Mouse (Mus musculus) liver, embryonic 16.5 days (tissue): ENCODE measurements around the gene Olfr938. TPM values are rescaled to one million over a fixed set of nuclear protein-coding genes. Genes with fewer than 3 reads are reported as not detected.

ENCODE experiments used
- ATAC-seq: fragments of 200-750 bp; cut with Nextera tagmentation; 2 replicates; pipeline ENCODE4 v1.8.0; 2017; ENCODE audit warnings: low read depth, mild to moderate bottlenecking, moderate number of reproducible peaks, moderate library complexity
- H3K27ac ChIP-seq: fragments of 300-500 bp; sonication (generic); 2 replicates; pipeline ENCODE4 v1.5.1; 2014; ENCODE audit warnings: mild to moderate bottlenecking, low read length
- H3K27me3 ChIP-seq: fragments of 300-500 bp; sonication (generic); 2 replicates; pipeline ENCODE4 v1.6.1; 2014; ENCODE audit warnings: low read depth, low read length, mixed read lengths; ENCODE audit not compliant: control insufficient read depth, insufficient read depth
- H3K36me3 ChIP-seq: fragments of 300-500 bp; sonication (generic); 2 replicates; pipeline ENCODE4 v1.6.1; 2014; ENCODE audit warnings: mild to moderate bottlenecking; ENCODE audit not compliant: control insufficient read depth, insufficient read depth
- H3K4me1 ChIP-seq: fragments of 300-500 bp; sonication (generic); 2 replicates; pipeline ENCODE4 v1.6.1; 2014; ENCODE audit warnings: low read depth, low read length, mixed read lengths; ENCODE audit not compliant: control insufficient read depth
- H3K4me2 ChIP-seq: fragments of 300-500 bp; sonication (generic); 2 replicates; pipeline ENCODE4 v1.6.1; 2014; ENCODE audit warnings: low read depth, low read length, mixed read lengths
- H3K4me3 ChIP-seq: fragments of 300-500 bp; sonication (generic); 2 replicates; pipeline ENCODE4 v1.5.1; 2014; ENCODE audit warnings: low read depth, mild to moderate bottlenecking, low read length
- H3K9ac ChIP-seq: fragments of 300-500 bp; sonication (generic); 2 replicates; pipeline ENCODE4 v1.6.1; 2014; ENCODE audit warnings: low read depth, low read length
- H3K9me3 ChIP-seq: fragments of 300-500 bp; sonication (generic); replicated peaks from 2 replicates; pipeline ENCODE4 v1.6.1; 2016; ENCODE audit warnings: low read length; ENCODE audit not compliant: control insufficient read depth
- WGBS: fragments of 180-500 bp; shearing (Covaris S2); extraction: QIAGEN DNeasy Blood & Tissue Kit; methylation state at CpG from one replicate; pipeline ENCODE4 v1.1.7; 2014; ENCODE audit not compliant: insufficient replicate concordance; 5-methylcytosine and 5-hydroxymethylcytosine counted together
- microRNA-seq: library from miRNA; unstranded; fragments of <30 nt; microRNA quantifications from one replicate; pipeline ENCODE4, GENCODE M21; 2016
- polyA plus RNA-seq: library from polyadenylated mRNA; unstranded; fragments of >200 nt; fragmentation: Nextera tagmentation; extraction: Ambion mirVana; gene quantifications from 2 replicates; pipeline ENCODE4 v1.2.1, GENCODE M21; 2015

Olfr938 gene
- polyA plus RNA-seq: not detected in 2 replicates

GRCm38 (mm10) chr9:39078787-39079186 is at the start of gene Olfr938:
Gene Olfr938 (minus strand): TSS chr9:39078887.
- no peaks in the 10 kb centered on the region for H3K9me3 ChIP-seq
- no peaks in the 10 kb centered on the region for H3K27me3 ChIP-seq
- ATAC-seq: no peak
- no peak within 1 kb of the TSS for H3K4me2 ChIP-seq
- H3K4me1 ChIP-seq: no peaks in the 10 kb centered on the region
- H3K4me3 ChIP-seq: no peak within 1 kb of the TSS
- 59% methylated on average over 2 of the region's 2 CpGs for WGBS
- no peak within 1 kb of the TSS for H3K9ac ChIP-seq
- no peak within 1 kb of the TSS for H3K27ac ChIP-seq
- H3K36me3 ChIP-seq: no peaks in the 10 kb centered on the region

GRCm38 (mm10) chr9:39127831-39128230 is 49.1 kb upstream of the Olfr938 start, which contains the start of gene Olfr27:
Gene Olfr27 (plus strand): TSS chr9:39128131.
- Histone ChIP-seq H3K4me2 (no peak within 1 kb of the TSS), H3K36me3 (no peaks in the 10 kb centered on the region), H3K4me3 (no peak within 1 kb of the TSS), H3K9me3 (no peaks in the 10 kb centered on the region), H3K27ac (no peak within 1 kb of the TSS), H3K9ac (no peak within 1 kb of the TSS), H3K27me3 (no peaks in the 10 kb centered on the region), H3K4me1 (no peaks in the 10 kb centered on the region)
- ATAC-seq: no peak

- Histone ChIP-seq H3K27ac (no peak overlapping the region), H3K9ac (no peak overlapping the region), H3K36me3 (no peaks in the 10 kb centered on the region), H3K4me1 (no peaks in the 10 kb centered on the region), H3K9me3 (no peaks in the 10 kb centered on the region), H3K4me3 (no peak overlapping the region), H3K4me2 (no peak overlapping the region), H3K27me3 (no peaks in the 10 kb centered on the region)
- WGBS: 58% methylated on average over 1 of the region's 1 CpGs
- no peak for ATAC-seq
Measured at GRCm38 (mm10) chr9:39127326-39127725, 48.6 kb upstream of the Olfr938 start.

GRCm38 (mm10) chr9:39064851-39065250 is 13.8 kb downstream of the Olfr938 start, which contains the start of gene Olfr937:
Gene Olfr937 (minus strand): TSS chr9:39064951.
- no peaks in the 10 kb centered on the region for H3K9me3 ChIP-seq
- no peak for ATAC-seq
- H3K27ac ChIP-seq: no peak within 1 kb of the TSS
- no peaks in the 10 kb centered on the region for H3K36me3 ChIP-seq
- H3K4me3 ChIP-seq: no peak within 1 kb of the TSS
- no peak within 1 kb of the TSS for H3K9ac ChIP-seq
- WGBS: 45% methylated on average over 1 of the region's 1 CpGs
- H3K4me2 ChIP-seq: no peak within 1 kb of the TSS
- no peaks in the 10 kb centered on the region for H3K4me1 ChIP-seq
- no peaks in the 10 kb centered on the region for H3K27me3 ChIP-seq

Small RNAs within 50 kb of the gene (microRNA-seq; reads per million reads assigned to microRNA genes)
- gene Gm25032 (not detected), gene Gm25529 (not detected)

Other genes with a start within 250 kb of the Olfr938 start
- not detected in 2 replicates for gene Olfr924, start 234.4 kb downstream of the Olfr938 start, polyA plus RNA-seq
- not detected in 2 replicates for gene Olfr26, start 223.8 kb downstream of the Olfr938 start, polyA plus RNA-seq
- gene Olfr926, start 201.8 kb downstream of the Olfr938 start, polyA plus RNA-seq: not detected in 2 replicates
- gene Olfr930, start 149.1 kb downstream of the Olfr938 start, polyA plus RNA-seq: not detected in 2 replicates
- gene Olfr933, start 106.6 kb downstream of the Olfr938 start, polyA plus RNA-seq: not detected in 2 replicates
- not detected in 2 replicates for gene Olfr934, start 90.6 kb downstream of the Olfr938 start, polyA plus RNA-seq
- not detected in 2 replicates for gene Olfr935, start 79.2 kb downstream of the Olfr938 start, polyA plus RNA-seq
- gene Olfr146, start 55.5 kb downstream of the Olfr938 start, polyA plus RNA-seq: not detected in 2 replicates
- gene Olfr937, start 13.9 kb downstream of the Olfr938 start, polyA plus RNA-seq: not detected in 2 replicates
- not detected in 2 replicates for gene Olfr27, start 49.2 kb upstream of the Olfr938 start, polyA plus RNA-seq
- not detected in 2 replicates for gene Olfr943, start 87.4 kb upstream of the Olfr938 start, polyA plus RNA-seq
- gene Olfr944, start 123.0 kb upstream of the Olfr938 start, polyA plus RNA-seq: not detected in 2 replicates
- not detected in 2 replicates for gene Olfr1537, start 171.1 kb upstream of the Olfr938 start, polyA plus RNA-seq
- not detected in 2 replicates for gene Olfr945, start 197.9 kb upstream of the Olfr938 start, polyA plus RNA-seq
- gene Olfr948, start 247.2 kb upstream of the Olfr938 start, polyA plus RNA-seq: not detected in 2 replicates